Mouse (Mus musculus) thymus, postnatal 0 days (tissue): Measurements from ENCODE around the gene Ccrl2. TPM values are rescaled to one million over a fixed set of nuclear protein-coding genes. Genes with fewer than 3 reads are reported as not detected.

Experiments
- DNase-seq: peaks from one replicate; pipeline ENCODE4 v3.0.0-alpha.2; 2015; ENCODE audit warnings: low spot score
- polyA plus RNA-seq: library from polyadenylated mRNA; unstranded; fragments of >200 nt; fragmentation: Nextera tagmentation; extraction: Ambion mirVana; gene quantifications from 2 replicates; pipeline ENCODE4 v1.2.1, GENCODE M21; 2015

The Ccrl2 gene
- polyA plus RNA-seq, 1 experiment from 2014 or later, result 2.5 TPM

GRCm38 (mm10) chr9:111062840-111063239 is 5.5 kb upstream of the Ccrl2 start:
- no peak for DNase-seq

- DNase-seq, result no peak
Observed at GRCm38 (mm10) chr9:111058943-111059556, 1.7 kb upstream of the Ccrl2 start.

GRCm38 (mm10) chr9:111057544-111058370 is 438 bp upstream of the Ccrl2 start:
- no peak for DNase-seq

DNA sequence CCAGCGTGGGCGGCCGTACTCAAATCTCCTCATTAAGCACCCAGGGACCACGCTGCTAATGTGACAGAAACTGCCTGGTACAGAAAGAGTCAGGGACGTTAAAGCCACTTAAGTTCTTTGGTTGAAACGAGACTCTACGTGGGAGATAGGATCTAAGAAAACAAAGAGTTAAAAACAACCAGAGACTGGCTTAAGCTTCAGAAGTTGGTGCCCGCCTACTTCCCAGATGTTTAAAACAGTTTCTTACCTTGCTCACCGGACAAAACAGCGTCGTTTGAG is 861 bp downstream of the Ccrl2 start:
- peak; percentile 22 for DNase-seq

- no peak for DNase-seq
Observed at GRCm38 (mm10) chr9:111055800-111056518, 1.4 kb downstream of the Ccrl2 start.

GRCm38 (mm10) chr9:111054923-111055322 is 2.4 kb downstream of the Ccrl2 start:
- no peak for DNase-seq

DNA sequence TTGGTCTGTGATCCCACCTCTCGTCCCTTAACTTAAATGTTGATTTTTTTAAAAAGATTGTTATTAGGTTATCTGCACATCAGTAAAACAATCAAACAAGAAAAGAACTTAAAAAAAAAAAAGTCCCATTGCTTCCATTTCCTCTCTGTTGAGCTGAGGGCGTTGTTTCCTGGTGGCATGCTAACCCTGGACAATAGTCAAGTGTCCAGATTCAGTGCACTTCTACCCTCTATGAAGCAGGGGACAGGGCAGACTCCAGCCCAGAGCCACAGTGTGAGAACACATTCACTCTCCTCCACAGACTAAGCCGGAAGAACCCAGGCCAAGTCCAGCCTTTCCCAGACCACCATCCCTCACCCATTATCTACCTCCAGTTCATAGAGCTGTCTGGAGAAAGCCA is 8.9 kb downstream of the Ccrl2 start:
- DNase-seq, result no peak

DNA sequence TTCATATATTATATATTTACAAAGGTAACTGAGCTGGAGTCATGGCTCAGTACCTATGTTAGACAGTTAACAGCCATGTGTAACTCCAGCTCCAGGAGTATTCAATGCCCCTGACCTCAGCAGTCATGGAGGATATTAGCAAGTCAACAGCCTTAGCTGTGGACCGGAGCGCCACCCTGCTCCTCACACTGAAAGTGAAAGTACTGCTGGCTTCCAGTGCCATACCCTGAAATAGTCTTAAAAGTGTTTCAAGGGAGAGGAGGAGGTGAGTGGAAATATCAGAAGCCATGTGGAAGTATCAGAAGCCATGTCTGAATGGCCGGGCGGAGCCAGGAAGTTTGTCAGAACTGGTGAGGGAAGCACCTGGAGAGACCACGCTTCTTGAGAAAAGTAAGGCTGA is 10.1 kb downstream of the Ccrl2 start:
- no peak for DNase-seq

DNA sequence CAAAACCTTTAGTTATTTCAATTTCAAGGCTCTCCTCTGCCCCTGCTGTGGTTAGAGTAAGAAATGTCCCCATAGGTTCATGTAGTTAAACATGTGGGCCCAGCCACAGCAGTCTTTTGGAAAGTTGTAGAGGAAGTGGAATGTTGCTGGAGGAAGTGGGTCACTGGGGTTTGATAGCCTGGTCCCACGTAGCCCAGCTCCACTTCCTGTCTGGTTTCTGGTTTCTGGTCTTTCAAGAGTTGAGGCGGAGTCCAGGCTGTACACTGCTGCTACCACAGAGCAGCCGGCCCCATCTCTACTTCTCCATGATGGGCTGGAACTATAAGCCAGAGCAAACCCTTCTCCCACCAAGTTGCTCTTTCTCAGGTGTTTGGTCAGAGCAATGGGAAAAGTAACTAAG is 11.1 kb downstream of the Ccrl2 start:
- DNase-seq, result no peak

DNA sequence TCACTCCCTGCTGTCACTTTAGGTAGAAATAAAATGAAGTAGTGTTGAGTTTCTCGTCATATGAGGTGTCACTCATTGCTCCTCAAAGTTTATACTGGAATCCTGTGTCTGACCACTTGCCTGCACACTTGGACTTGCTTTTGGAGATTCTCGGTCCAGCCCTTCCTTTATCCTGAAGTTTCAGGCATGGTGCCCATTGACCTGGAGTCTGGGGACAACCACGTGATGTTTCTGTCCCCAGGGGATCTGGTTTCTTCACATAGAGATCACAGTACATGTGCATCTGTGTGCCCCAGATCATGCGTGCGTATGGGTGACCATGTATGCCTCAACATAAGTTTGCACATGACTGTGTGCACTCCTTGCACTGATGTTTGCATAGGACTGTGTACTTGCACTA is 15.1 kb downstream of the Ccrl2 start:
- no peak for DNase-seq

GRCm38 (mm10) chr9:111039966-111040365 is 17.4 kb downstream of the Ccrl2 start:
- DNase-seq, result no peak

- DNase-seq, result no peak
Observed at GRCm38 (mm10) chr9:111033717-111034116, 23.6 kb downstream of the Ccrl2 start.

- no peak for DNase-seq
Observed at GRCm38 (mm10) chr9:111026791-111027190, 30.5 kb downstream of the Ccrl2 start.

DNA sequence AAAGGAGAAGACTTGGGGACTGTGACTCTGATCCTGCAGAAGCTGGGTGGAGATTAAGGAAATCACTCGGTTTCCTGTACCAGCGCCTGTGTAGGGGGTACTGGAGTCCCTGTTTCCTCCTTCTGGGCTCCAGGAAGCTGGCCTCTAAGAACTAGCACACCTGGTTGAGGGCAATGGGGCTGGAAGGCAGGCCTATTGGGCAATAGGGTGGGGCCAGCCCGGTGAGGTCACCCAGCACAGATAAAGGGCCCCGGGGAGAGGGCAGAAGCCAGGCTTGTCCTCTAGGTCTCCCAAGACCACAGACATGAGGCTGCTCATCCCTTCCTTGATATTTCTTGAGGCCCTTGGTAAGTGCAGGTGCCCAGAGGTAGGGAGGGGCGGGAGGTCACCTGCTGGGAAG is 38.3 kb downstream of the Ccrl2 start, which contains the start of gene Ltf:
Gene Ltf (plus strand): TSS at position 250 of the 400 bp plus-strand sequence.
- DNase-seq, result no peak

- no peak for DNase-seq
Observed at GRCm38 (mm10) chr9:111015658-111016057, 41.7 kb downstream of the Ccrl2 start.

DNA sequence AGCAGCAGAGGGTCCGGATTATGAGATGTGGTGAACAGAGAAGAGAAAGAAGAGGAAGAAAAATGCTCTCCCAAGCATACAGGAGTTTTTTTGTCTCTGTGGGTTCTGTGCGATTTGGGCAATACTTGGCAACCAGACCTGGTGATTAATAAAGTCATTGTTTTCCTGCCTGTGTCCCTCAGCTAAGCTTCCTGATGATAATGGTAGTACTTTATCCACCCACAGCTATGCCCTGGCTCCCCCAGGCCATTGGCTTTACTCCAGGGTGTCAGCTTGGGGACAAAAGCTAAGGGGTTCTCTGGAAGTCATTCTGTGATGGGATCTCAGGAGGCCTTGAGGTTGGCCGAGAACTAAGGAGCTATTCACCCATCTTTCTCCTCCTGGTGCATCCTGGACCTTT is 45.3 kb downstream of the Ccrl2 start:
- no peak for DNase-seq

GRCm38 (mm10) chr9:111011550-111011949 is 45.8 kb downstream of the Ccrl2 start:
- no peak for DNase-seq

GRCm38 (mm10) chr9:111009763-111010162 is 47.6 kb downstream of the Ccrl2 start:
- no peak for DNase-seq

- no peak for DNase-seq
Observed at GRCm38 (mm10) chr9:111006544-111006943, 50.8 kb downstream of the Ccrl2 start.
